Mouse (Mus musculus): Measurements from ENCODE around the gene Ntm. TPM values are rescaled to one million over a fixed set of nuclear protein-coding genes. Genes with fewer than 3 reads are reported as not detected.
A peak's percentile ranks its signal among the peaks of the same experiment; 100 is the strongest.

Ntm gene
- polyA plus RNA-seq, 1 experiment, result 5.4 TPM

DNA sequence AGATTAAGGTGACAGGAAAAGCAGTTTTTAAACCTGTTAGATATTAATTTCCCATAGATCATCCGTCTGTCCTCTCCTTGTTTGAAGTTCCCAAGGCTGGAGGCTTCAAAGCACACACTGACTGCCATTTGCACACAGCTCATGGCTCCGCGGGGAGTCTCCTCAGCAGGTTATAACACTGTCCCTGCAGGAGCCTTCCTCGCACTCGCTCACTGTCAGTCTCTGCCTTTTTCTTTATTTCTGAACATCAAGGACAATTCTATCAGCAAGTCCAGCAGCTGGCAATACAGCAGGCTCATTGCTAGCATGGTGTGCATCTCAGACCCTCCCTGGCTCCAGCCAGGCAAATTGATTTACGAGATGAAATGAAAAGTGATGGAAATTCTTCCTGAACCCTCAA, 485.7 kb downstream of the Ntm start:
- Histone ChIP-seq H3K36me3 (ENCODE audit: control insufficient read depth, insufficient read depth, low read length) (no peaks in the 10 kb centered on the region), H3K27me3 (ENCODE audit: control insufficient read depth, insufficient read depth, low read length) (no peaks in the 10 kb centered on the region), H3K4me1 (ENCODE audit: control insufficient read depth, insufficient read depth, low read length) (no peaks in the 10 kb centered on the region), H3K4me3 (ENCODE audit: control insufficient read depth, low read depth, low read length) (no peak overlapping the region), H3K27ac (ENCODE audit: control insufficient read depth, insufficient read depth, low read depth, low read length) (no peak overlapping the region)
- TF ChIP-seq POLR2A (IDR thresholded peaks at IDR 0.05; ENCODE audit: control insufficient read depth, low read depth, low read length) (no peak), CTCF (IDR thresholded peaks at IDR 0.05; ENCODE audit: control insufficient read depth, insufficient read depth, insufficient replicate concordance, low read depth, low read length) (no peak)

DNA sequence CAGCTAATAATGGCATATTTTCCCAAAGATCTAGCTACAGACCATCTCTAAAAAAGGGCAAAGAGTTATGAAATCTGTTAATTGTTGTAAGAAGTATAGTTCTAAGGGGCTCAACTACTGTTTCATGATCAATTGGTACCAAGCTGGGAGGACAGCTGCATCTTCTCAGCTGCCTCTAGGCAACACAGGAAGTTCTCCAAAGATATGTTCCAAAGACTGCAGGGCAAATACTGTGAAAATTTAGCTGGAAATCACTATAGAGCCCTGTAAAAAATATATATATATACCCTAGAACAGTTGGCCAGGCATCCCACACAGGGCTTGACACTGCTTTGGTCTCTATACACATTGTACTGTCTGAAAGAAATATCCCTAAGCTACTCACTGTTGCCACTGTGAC, 489.5 kb downstream of the Ntm start:
- no peak for TF ChIP-seq POLR2A (IDR thresholded peaks at IDR 0.05; ENCODE audit: control insufficient read depth, low read depth, low read length)
- TF ChIP-seq CTCF (IDR thresholded peaks at IDR 0.05; ENCODE audit: control insufficient read depth, insufficient read depth, insufficient replicate concordance, low read depth, low read length), result no peak
- Histone ChIP-seq H3K27me3 (ENCODE audit: control insufficient read depth, insufficient read depth, low read length) (no peaks in the 10 kb centered on the region), H3K4me3 (ENCODE audit: control insufficient read depth, low read depth, low read length) (no peak overlapping the region), H3K4me1 (ENCODE audit: control insufficient read depth, insufficient read depth, low read length) (no peaks in the 10 kb centered on the region), H3K36me3 (ENCODE audit: control insufficient read depth, insufficient read depth, low read length) (no peaks in the 10 kb centered on the region), H3K27ac (ENCODE audit: control insufficient read depth, insufficient read depth, low read depth, low read length) (no peak overlapping the region)

DNA sequence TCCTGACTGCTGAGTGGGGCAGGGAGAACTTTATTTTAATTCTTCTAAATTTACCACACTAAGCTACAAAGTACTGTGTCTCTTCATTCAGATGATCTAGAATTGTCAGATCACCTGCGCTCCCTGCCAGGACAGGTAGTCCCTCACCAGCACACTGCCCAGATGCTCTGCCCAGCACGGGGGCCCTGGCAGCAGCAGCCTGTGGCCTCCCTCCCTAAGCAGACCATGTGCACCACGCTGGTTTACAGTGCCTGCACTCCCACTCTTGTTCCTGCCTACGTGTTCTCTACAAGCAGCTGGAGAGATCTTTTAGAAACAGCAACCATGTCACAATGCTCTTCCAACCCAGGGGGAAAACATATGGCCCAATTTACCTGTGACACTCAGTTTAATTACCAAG, 490.7 kb downstream of the Ntm start:
- no peak overlapping the region for H3K27ac ChIP-seq (ENCODE audit: control insufficient read depth, insufficient read depth, low read depth, low read length)
- TF ChIP-seq CTCF (IDR thresholded peaks at IDR 0.05; ENCODE audit: control insufficient read depth, insufficient read depth, insufficient replicate concordance, low read depth, low read length) (no peak), POLR2A (IDR thresholded peaks at IDR 0.05; ENCODE audit: control insufficient read depth, low read depth, low read length) (no peak)
- no peaks in the 10 kb centered on the region for H3K4me1 ChIP-seq (ENCODE audit: control insufficient read depth, insufficient read depth, low read length)
- no peaks in the 10 kb centered on the region for H3K27me3 ChIP-seq (ENCODE audit: control insufficient read depth, insufficient read depth, low read length)
- H3K4me3 ChIP-seq (ENCODE audit: control insufficient read depth, low read depth, low read length), result no peak overlapping the region
- H3K36me3 ChIP-seq (ENCODE audit: control insufficient read depth, insufficient read depth, low read length), result no peaks in the 10 kb centered on the region

DNA sequence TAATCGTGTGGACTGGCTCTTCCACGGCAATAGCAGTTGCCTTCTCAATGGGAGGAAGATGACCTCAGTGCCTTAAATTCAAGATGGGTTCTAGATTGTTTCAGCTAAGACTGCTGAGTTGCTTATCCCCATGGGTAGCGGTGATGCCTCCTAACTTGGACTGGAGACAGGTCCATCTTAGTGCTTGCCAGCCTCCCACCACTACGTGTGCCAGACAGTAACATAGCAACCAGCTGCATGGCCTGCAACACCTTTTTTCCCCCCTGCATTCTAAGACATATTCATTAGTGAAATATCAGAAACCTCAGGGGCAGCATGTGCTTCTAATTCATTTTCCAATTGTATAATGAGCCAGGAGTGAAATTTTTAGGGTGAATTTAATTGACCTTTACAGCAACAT, 498.2 kb downstream of the Ntm start:
- no peak overlapping the region for H3K4me3 ChIP-seq (ENCODE audit: control insufficient read depth, low read depth, low read length)
- H3K36me3 ChIP-seq (ENCODE audit: control insufficient read depth, insufficient read depth, low read length), result no peaks in the 10 kb centered on the region
- TF ChIP-seq CTCF (IDR thresholded peaks at IDR 0.05; ENCODE audit: control insufficient read depth, insufficient read depth, insufficient replicate concordance, low read depth, low read length) (no peak), POLR2A (IDR thresholded peaks at IDR 0.05; ENCODE audit: control insufficient read depth, low read depth, low read length) (no peak)
- no peak overlapping the region for H3K27ac ChIP-seq (ENCODE audit: control insufficient read depth, insufficient read depth, low read depth, low read length)
- H3K27me3 ChIP-seq (ENCODE audit: control insufficient read depth, insufficient read depth, low read length), result no peaks in the 10 kb centered on the region
- H3K4me1 ChIP-seq (ENCODE audit: control insufficient read depth, insufficient read depth, low read length), result no peaks in the 10 kb centered on the region; the same call in 1 of the 2 replicates

DNA sequence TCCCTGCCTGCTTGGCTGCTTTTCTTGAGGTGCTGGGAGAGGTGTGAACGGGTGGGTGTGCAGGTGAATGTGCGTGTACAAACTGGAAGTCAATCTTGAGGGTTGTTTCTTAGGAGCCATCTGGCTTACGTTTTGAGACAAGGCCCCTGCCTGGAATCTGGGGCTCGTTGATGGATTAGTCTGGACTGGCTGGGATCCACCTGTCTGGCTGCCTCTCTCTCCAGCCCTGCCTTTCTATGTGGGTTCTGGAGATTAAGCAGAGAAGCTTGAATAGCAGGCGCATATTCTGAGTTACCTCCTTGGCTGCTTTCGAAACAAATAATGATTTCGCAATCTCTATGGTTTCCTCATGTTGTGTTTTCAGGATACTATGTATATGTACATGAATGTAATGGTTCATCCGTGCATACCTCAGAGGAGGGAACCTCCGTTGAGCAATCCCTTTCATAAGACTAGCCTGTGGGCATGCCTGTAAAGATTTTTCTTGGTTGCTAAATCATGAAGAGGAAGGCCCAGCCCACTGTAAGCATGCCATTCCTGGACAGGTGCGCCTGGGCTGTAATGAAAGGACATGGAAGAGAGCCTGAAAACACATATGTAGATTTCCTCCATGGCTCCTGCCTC, 499.9 kb downstream of the Ntm start:
- Histone ChIP-seq H3K27me3 (ENCODE audit: control insufficient read depth, insufficient read depth, low read length) (no peaks in the 10 kb centered on the region), H3K4me3 (ENCODE audit: control insufficient read depth, low read depth, low read length) (no peak overlapping the region; the same call in 1 of the 2 replicates), H3K27ac (ENCODE audit: control insufficient read depth, insufficient read depth, low read depth, low read length) (no peak overlapping the region), H3K36me3 (ENCODE audit: control insufficient read depth, insufficient read depth, low read length) (no peaks in the 10 kb centered on the region), H3K4me1 (ENCODE audit: control insufficient read depth, insufficient read depth, low read length) (no peaks in the 10 kb centered on the region; the same call in 1 of the 2 replicates)
- TF ChIP-seq POLR2A (IDR thresholded peaks at IDR 0.05; ENCODE audit: control insufficient read depth, low read depth, low read length) (no peak), CTCF (IDR thresholded peaks at IDR 0.05; ENCODE audit: control insufficient read depth, insufficient read depth, insufficient replicate concordance, low read depth, low read length) (no peak)

DNA sequence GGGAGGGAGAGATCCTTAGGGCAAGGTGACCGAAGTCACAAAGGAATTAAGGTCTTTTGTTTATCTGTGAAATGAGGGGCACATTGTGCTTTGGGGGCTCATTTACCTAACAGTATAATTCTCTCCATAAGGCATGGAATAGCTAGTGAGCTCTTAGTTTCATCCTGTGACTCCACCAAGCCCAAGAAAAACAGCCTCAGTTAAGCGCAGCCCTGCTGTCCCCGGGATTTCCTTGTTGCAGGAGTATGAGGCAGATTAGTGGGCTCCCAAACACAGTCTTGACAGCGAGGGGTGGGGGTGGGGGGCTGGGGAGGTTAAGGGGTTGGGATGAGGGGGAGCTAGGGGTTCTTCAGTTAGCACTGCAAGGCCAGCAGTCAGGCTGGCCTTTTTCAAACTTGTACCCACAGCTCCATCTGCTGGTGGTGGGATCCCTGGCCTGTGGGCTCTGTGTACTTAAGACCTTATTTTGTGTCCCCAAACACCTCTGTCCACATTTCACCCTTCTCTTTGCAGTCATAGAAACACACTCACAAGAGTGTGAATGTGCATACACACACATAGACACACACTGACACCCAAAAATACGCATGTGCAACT, 504.9 kb downstream of the Ntm start:
- H3K4me3 ChIP-seq (ENCODE audit: control insufficient read depth, low read depth, low read length), result no peak overlapping the region
- TF ChIP-seq POLR2A (IDR thresholded peaks at IDR 0.05; ENCODE audit: control insufficient read depth, low read depth, low read length) (no peak), CTCF (IDR thresholded peaks at IDR 0.05; ENCODE audit: control insufficient read depth, insufficient read depth, insufficient replicate concordance, low read depth, low read length) (peak; percentile 34; the same call in 1 of the 2 replicates)
- H3K4me1 ChIP-seq (ENCODE audit: control insufficient read depth, insufficient read depth, low read length), result no peaks in the 10 kb centered on the region; the same call in 1 of the 2 replicates
- no peak overlapping the region for H3K27ac ChIP-seq (ENCODE audit: control insufficient read depth, insufficient read depth, low read depth, low read length)
- no peaks in the 10 kb centered on the region for H3K27me3 ChIP-seq (ENCODE audit: control insufficient read depth, insufficient read depth, low read length)
- H3K36me3 ChIP-seq (ENCODE audit: control insufficient read depth, insufficient read depth, low read length), result no peaks in the 10 kb centered on the region

DNA sequence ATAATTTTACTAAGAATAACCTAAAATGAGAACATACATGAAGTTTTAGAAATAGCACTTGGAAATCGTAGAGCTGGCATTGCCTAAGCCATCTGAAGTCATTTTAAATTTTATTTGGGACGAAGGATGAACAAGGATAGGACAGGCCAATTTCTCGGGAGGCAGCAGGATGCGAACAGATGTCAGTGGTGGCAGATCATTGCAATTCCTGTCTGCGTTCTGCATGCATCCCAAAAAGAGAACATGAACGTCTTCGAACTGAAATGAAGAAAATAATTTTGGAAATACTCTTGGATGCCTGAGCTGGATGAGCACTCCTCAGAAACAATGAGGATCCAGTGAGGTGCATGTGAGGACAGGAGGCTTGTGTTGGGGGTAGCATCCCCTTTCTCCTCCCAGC, 506.9 kb downstream of the Ntm start:
- Histone ChIP-seq H3K27ac (ENCODE audit: control insufficient read depth, insufficient read depth, low read depth, low read length) (no peak overlapping the region), H3K27me3 (ENCODE audit: control insufficient read depth, insufficient read depth, low read length) (no peaks in the 10 kb centered on the region), H3K36me3 (ENCODE audit: control insufficient read depth, insufficient read depth, low read length) (no peaks in the 10 kb centered on the region), H3K4me3 (ENCODE audit: control insufficient read depth, low read depth, low read length) (peak overlapping the region; percentile 3; the same call in 1 of the 2 replicates), H3K4me1 (ENCODE audit: control insufficient read depth, insufficient read depth, low read length) (no peaks in the 10 kb centered on the region)
- TF ChIP-seq CTCF (IDR thresholded peaks at IDR 0.05; ENCODE audit: control insufficient read depth, insufficient read depth, insufficient replicate concordance, low read depth, low read length), result no peak
- no peak for TF ChIP-seq POLR2A (IDR thresholded peaks at IDR 0.05; ENCODE audit: control insufficient read depth, low read depth, low read length)
